In genomic region chr16:4964731-4965391, GRCm38 (mm10) we compare ENCODE assay signal across 9 mouse cellular contexts. TPM values are rescaled to one million over a fixed set of nuclear protein-coding genes. Genes with fewer than 3 reads are reported as not detected.
DNase-seq lines count a peak whose midpoint lies in the region; ATAC-seq and TF ChIP-seq lines count a peak whose summit lies in the region.
"Had no signal": no experiment of that assay in that cellular context is flagged by ENCODE, and none has a peak within 500 bp of the region (broad histone marks: within the 10 kb centered on the region; RNA-seq: fewer than 3 reads in every experiment).

No protein-coding gene starts in this region.

- peak overlapping the region; percentile 44; the same call in 1 of the 2 replicates for H3K9ac ChIP-seq in limb, embryonic 15.5 days

- no peaks in the 10 kb centered on the region for H3K27me3 ChIP-seq in erythroblast, embryonic 14.5 days (ENCODE audit: control insufficient read depth)
- H3K27me3 ChIP-seq in limb, embryonic 15.5 days: no peaks in the 10 kb centered on the region
- H3K27me3 ChIP-seq: Patski had no signal

- no peaks in the 10 kb centered on the region for H3K9me3 ChIP-seq in erythroblast, embryonic 14.5 days (ENCODE audit: control insufficient read depth, low read length)
- no peaks in the 10 kb centered on the region for H3K9me3 ChIP-seq in limb, embryonic 15.5 days

- WGBS in limb, embryonic 15.5 days: 21% methylated on average over 13 of the region's 13 CpGs

- DNase-seq in gastrocnemius, adult 2 months: no peak
- no peak for DNase-seq in gastrocnemius, adult 18-20 months (ENCODE audit: low spot score)
- peak; percentile 16 for DNase-seq in CD4-positive helper T cell, adult 2 months (ENCODE audit: low read depth, low spot score)
- no peak for DNase-seq in B cell, adult 2 months
- DNase-seq in spleen, postnatal 10 days (ENCODE audit: low spot score in 2 of 2): no peak
- DNase-seq in cerebellum, postnatal 10 days: no peak

- intact Hi-C loops in gastrocnemius, adult 2 months (cut with DNase I): loop anchor here (5.0 kb wide), 1 partner anchor 47 kb away; the partner anchor contains the start of gene Rogdi

- peaks cover 27% of the 10 kb centered on the region for H3K4me1 ChIP-seq in erythroblast, embryonic 14.5 days (ENCODE audit: control insufficient read depth)
- peaks cover 15% of the 10 kb centered on the region for H3K4me1 ChIP-seq in limb, embryonic 15.5 days

- H3K27ac ChIP-seq in gastrocnemius, adult 2 months: peak overlapping the region; percentile 94
- peak overlapping the region; percentile 83 for H3K27ac ChIP-seq in limb, embryonic 15.5 days

- TF ChIP-seq CTCF in gastrocnemius, adult 2 months (IDR thresholded peaks at IDR 0.05): no peak

- peaks cover 5% of the 10 kb centered on the region for H3K36me3 ChIP-seq in erythroblast, embryonic 14.5 days (ENCODE audit: control insufficient read depth)
- H3K36me3 ChIP-seq in limb, embryonic 15.5 days: 0 out of 2 replicates have a peak, but pooled peaks cover 4% of the 10 kb centered on the region

- peak overlapping the region; percentile 99 for H3K4me3 ChIP-seq in gastrocnemius, adult 2 months
- peak overlapping the region; percentile 89 for H3K4me3 ChIP-seq in erythroblast, embryonic 14.5 days (replicated peaks)
- peak overlapping the region; percentile 99 for H3K4me3 ChIP-seq in limb, embryonic 15.5 days

- no peak for ATAC-seq in limb, embryonic 15.5 days (ENCODE audit: insufficient number of reproducible peaks, low FRiP score, low TSS enrichment, low read depth)

- peak overlapping the region; percentile 77 for H3K4me2 ChIP-seq in limb, embryonic 15.5 days

RNA-seq across cellular contexts. Expression of gene Anks3, which starts 0.9 kb away (rescaled TPM):
- total RNA-seq in gastrocnemius, adult 2 months (2021): 10 to 100 TPM; 12.8 to 16.7 TPM
- total RNA-seq in gastrocnemius, adult 18-20 months (2021): 10 to 100 TPM in 1 of 2 experiments, 1 to 10 TPM in 1; 9.2 to 10.7 TPM
- polyA plus RNA-seq in erythroblast, embryonic 14.5 days (2012): 1.9 TPM in 2 replicates
- 63.2 and 67.3 TPM in 2 replicates for polyA plus RNA-seq in limb, embryonic 15.5 days (2015; fragmentation: Nextera tagmentation; extraction: Ambion mirVana)

RNA-seq across cellular contexts. Expression of gene Nudt16l1, which starts 26.3 kb away (rescaled TPM):
- 10 to 100 TPM; 10.5 to 13.7 TPM for total RNA-seq in gastrocnemius, adult 2 months (2021)
- total RNA-seq in gastrocnemius, adult 18-20 months (2021): 10 to 100 TPM; 10.1 to 12.5 TPM
- 0.69 and 1.1 TPM in 2 replicates for polyA plus RNA-seq in erythroblast, embryonic 14.5 days (2012)
- polyA plus RNA-seq in limb, embryonic 15.5 days (2015; fragmentation: Nextera tagmentation; extraction: Ambion mirVana): 147 and 151 TPM in 2 replicates

RNA-seq across cellular contexts. Expression of gene Sept12, which starts 32.8 kb away (rescaled TPM):
- total RNA-seq in gastrocnemius, adult 2 months (2021): not detected
- not detected for total RNA-seq in gastrocnemius, adult 18-20 months (2021)
- not detected in 2 replicates for polyA plus RNA-seq in erythroblast, embryonic 14.5 days (2012)
- not detected in 2 replicates for polyA plus RNA-seq in limb, embryonic 15.5 days (2015; fragmentation: Nextera tagmentation; extraction: Ambion mirVana)

RNA-seq across cellular contexts. Expression of gene Smim22, which starts 42.2 kb away (rescaled TPM):
- total RNA-seq in gastrocnemius, adult 2 months (2021): not detected
- not detected for total RNA-seq in gastrocnemius, adult 18-20 months (2021)
- not detected in 2 replicates for polyA plus RNA-seq in erythroblast, embryonic 14.5 days (2012)
- polyA plus RNA-seq in limb, embryonic 15.5 days (2015; fragmentation: Nextera tagmentation; extraction: Ambion mirVana): 5.3 and 5.8 TPM in 2 replicates
- polyA plus RNA-seq: Patski had no signal

RNA-seq across cellular contexts. Expression of gene Rogdi, which starts 48.5 kb away (rescaled TPM):
- total RNA-seq in gastrocnemius, adult 2 months (2021): 1 to 10 TPM; 5.2 to 7.4 TPM
- 1 to 10 TPM; 4.9 to 5.7 TPM for total RNA-seq in gastrocnemius, adult 18-20 months (2021)
- 1.0 and 1.6 TPM in 2 replicates for polyA plus RNA-seq in erythroblast, embryonic 14.5 days (2012)
- 45.0 and 51.9 TPM in 2 replicates for polyA plus RNA-seq in limb, embryonic 15.5 days (2015; fragmentation: Nextera tagmentation; extraction: Ambion mirVana)
